Comparison of ENCODE assay signal across 17 mouse cellular contexts in the genomic region with DNA sequence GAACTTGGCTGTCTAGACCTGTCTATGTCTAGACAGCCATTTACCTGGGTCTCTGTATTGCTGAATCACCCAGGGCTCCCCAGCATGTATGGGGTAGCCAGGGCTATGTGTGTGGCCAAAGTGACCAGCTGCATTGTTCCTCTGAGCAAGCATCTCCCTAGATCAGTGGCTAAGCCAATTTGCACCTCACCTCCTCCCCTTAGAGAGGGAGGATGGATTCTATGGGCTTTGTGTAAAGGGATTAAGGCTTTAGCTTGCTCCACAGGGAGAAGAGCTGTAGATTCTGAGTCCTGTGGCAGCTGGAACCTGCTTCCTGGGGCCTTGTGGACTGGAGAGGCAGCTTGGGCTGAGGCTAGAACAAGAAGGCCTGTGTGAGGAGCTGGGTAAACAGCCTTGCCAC.
"Had no signal": no experiment of that assay in that cellular context is flagged by ENCODE, and none has a peak within 500 bp of the region (broad histone marks: within the 10 kb centered on the region; RNA-seq: fewer than 3 reads in every experiment).

No protein-coding gene starts in this region.

- H3K27ac ChIP-seq: kidney, postnatal 0 days; left cerebral cortex, adult 2 months; liver, embryonic 13.5 days; neural tube, embryonic 12.5 days; neural tube, embryonic 15.5 days; stomach, postnatal 0 days had no signal

- H3K9ac ChIP-seq: liver, embryonic 13.5 days; neural tube, embryonic 12.5 days; neural tube, embryonic 15.5 days had no signal

- H3K27me3 ChIP-seq: liver, embryonic 13.5 days; neural tube, embryonic 12.5 days; neural tube, embryonic 15.5 days had no signal

- ATAC-seq: intestine, embryonic 16.5 days had no signal

- H3K4me2 ChIP-seq: liver, embryonic 13.5 days; neural tube, embryonic 12.5 days; neural tube, embryonic 15.5 days had no signal

- H3K36me3 ChIP-seq: liver, embryonic 13.5 days; neural tube, embryonic 12.5 days; neural tube, embryonic 15.5 days had no signal

- DNase-seq: kidney, adult 2 months; kidney, postnatal 25 days; layer of hippocampus, postnatal 36 days; liver, embryonic 13.5 days; lung, adult 2 months; lung, postnatal 14 days; lung, postnatal 4 days; right cerebral cortex, postnatal 4 days; thymus, adult 2 months; thymus, postnatal 14 days; thymus, postnatal 4 days had no signal

- H3K9me3 ChIP-seq: liver, embryonic 13.5 days; neural tube, embryonic 12.5 days; neural tube, embryonic 15.5 days had no signal

- H3K4me3 ChIP-seq: left cerebral cortex, adult 2 months; liver, embryonic 13.5 days; neural tube, embryonic 12.5 days; neural tube, embryonic 15.5 days had no signal
